8 mouse cellular contexts compared by ENCODE assay signal in genomic region chr8:79584966-79585365, GRCm38 (mm10). TPM values are rescaled to one million over a fixed set of nuclear protein-coding genes. Genes with fewer than 3 reads are reported as not detected.
DNase-seq lines count a peak whose midpoint lies in the region; ATAC-seq lines count a peak whose summit lies in the region.

No protein-coding gene starts in this region.

- no peaks in the 10 kb centered on the region for H3K27me3 ChIP-seq in liver, embryonic 12.5 days (replicated peaks)
- no peaks in the 10 kb centered on the region for H3K27me3 ChIP-seq in heart, embryonic 12.5 days (replicated peaks)
- no peaks in the 10 kb centered on the region for H3K27me3 ChIP-seq in splenic B cell, adult 2 months (ENCODE audit: control insufficient read depth, insufficient read depth, low read length, poor library complexity, severe bottlenecking)

- DNase-seq in liver, result peak; percentile 29
- peak; percentile 17 for DNase-seq in adrenal gland, adult 8-10 months
- DNase-seq in embryo, embryonic 9.5 days (ENCODE audit: extremely low spot score), result peak; percentile 68
- DNase-seq in large intestine, adult 2 months (ENCODE audit: low read depth, low spot score), result peak; percentile 52
- DNase-seq in lung, postnatal 25 days (ENCODE audit: low spot score), result peak; percentile 58
- peak; percentile 63 for DNase-seq in splenic B cell, adult 2 months (ENCODE audit: low read depth, low spot score)

- no peak overlapping the region for H3K27ac ChIP-seq in liver, embryonic 12.5 days
- no peak overlapping the region for H3K27ac ChIP-seq in heart, embryonic 12.5 days (ENCODE audit: poor library complexity, severe bottlenecking)

- no peak for ATAC-seq in liver, embryonic 12.5 days
- peak; percentile 69; the same call in 1 of the 2 replicates for ATAC-seq in heart, embryonic 12.5 days (ENCODE audit: insufficient number of reproducible peaks, low FRiP score)

- H3K9ac ChIP-seq in liver, embryonic 12.5 days, result no peak overlapping the region
- no peak overlapping the region for H3K9ac ChIP-seq in heart, embryonic 12.5 days

- H3K4me2 ChIP-seq in liver, embryonic 12.5 days, result no peak overlapping the region
- no peak overlapping the region for H3K4me2 ChIP-seq in heart, embryonic 12.5 days

- no peaks in the 10 kb centered on the region for H3K36me3 ChIP-seq in liver, embryonic 12.5 days
- no peaks in the 10 kb centered on the region for H3K36me3 ChIP-seq in heart, embryonic 12.5 days
- no peaks in the 10 kb centered on the region for H3K36me3 ChIP-seq in splenic B cell, adult 2 months (ENCODE audit: control insufficient read depth, insufficient read depth, low read length, poor library complexity, severe bottlenecking)

- H3K9me3 ChIP-seq in liver, embryonic 12.5 days (replicated peaks), result no peaks in the 10 kb centered on the region
- H3K9me3 ChIP-seq in heart, embryonic 12.5 days (replicated peaks), result no peaks in the 10 kb centered on the region

- H3K4me3 ChIP-seq in liver, embryonic 12.5 days, result no peak overlapping the region
- no peak overlapping the region for H3K4me3 ChIP-seq in heart, embryonic 12.5 days

- WGBS in liver, embryonic 12.5 days (ENCODE audit: insufficient replicate concordance), result 28% methylated on average over 3 of the region's 3 CpGs
- WGBS in heart, embryonic 12.5 days, result 33% methylated on average over 3 of the region's 3 CpGs
- WGBS in large intestine, adult 2 months, result 30% methylated on average over 3 of the region's 3 CpGs

- no peaks in the 10 kb centered on the region for H3K4me1 ChIP-seq in liver, embryonic 12.5 days
- no peaks in the 10 kb centered on the region for H3K4me1 ChIP-seq in heart, embryonic 12.5 days (replicated peaks)

RNA-seq across cellular contexts. Expression of gene Otud4, which starts 54.5 kb away (rescaled TPM):
- polyA plus RNA-seq in liver, embryonic 12.5 days (2016; fragmentation: Nextera tagmentation; extraction: Ambion mirVana), result 17.2 and 17.7 TPM in 2 replicates
- total RNA-seq in adrenal gland, adult 8-10 months (2022), result 10 to 100 TPM; 41.6 to 58.1 (median 48.9) TPM
- polyA plus RNA-seq in heart, embryonic 12.5 days (2016; fragmentation: Nextera tagmentation; extraction: Ambion mirVana), result 29.2 and 30.0 TPM in 2 replicates
- 12.2 and 26.0 TPM in 2 replicates for polyA plus RNA-seq in large intestine, adult 2 months (2012; rRNA removed)

Comparison
In these comparisons a context has a peak if more than half of its experiments do, and no peak if none do; other contexts are left out.
1. DNase-seq: peak in every context shown above with its lines; median percentile 68 in embryo, embryonic 9.5 days; 63 in splenic B cell, adult 2 months; 58 in lung, postnatal 25 days; 52 in large intestine, adult 2 months; 29 in liver; 17 in adrenal gland, adult 8-10 months.